Mouse (Mus musculus) macrophage (primary cell): ENCODE measurements around the gene Styxl1. TPM values are rescaled to one million over a fixed set of nuclear protein-coding genes. Genes with fewer than 3 reads are reported as not detected.
A peak's percentile ranks its signal among the peaks of the same experiment; 100 is the strongest.

Source experiments
- H3K27ac ChIP-seq: fragments of 350-480 bp; formaldehyde crosslinking; 2 replicates; pipeline ENCODE4 v1.9.0; 2021
- H3K36me3 ChIP-seq: fragments of 350-480 bp; formaldehyde crosslinking; 2 replicates; pipeline ENCODE4 v1.9.0; 2021; ENCODE audit errors: inconsistent target
- H3K4me3 ChIP-seq: fragments of 350-480 bp; formaldehyde crosslinking; 2 replicates; pipeline ENCODE4 v1.9.0; 2021; ENCODE audit errors: inconsistent target
- H3K79me2 ChIP-seq: fragments of 350-480 bp; formaldehyde crosslinking; 2 replicates; pipeline ENCODE4 v1.9.0; 2021; ENCODE audit errors: inconsistent target
- WGBS: methylation state at CpG from one replicate; pipeline ENCODE4 v1.1.7; 2026; ENCODE audit warnings: inconsistent platforms; ENCODE audit not compliant: missing documents; 5-methylcytosine and 5-hydroxymethylcytosine counted together
- polyA plus RNA-seq: library from polyadenylated mRNA; stranded (reverse); fragments of 250-400 nt; gene quantifications from 3 replicates; pipeline ENCODE4 v1.2.4, GENCODE M21; 2018; ENCODE audit warnings: inconsistent platforms

The Styxl1 gene
- polyA plus RNA-seq, 1 experiment from 2014 or later = not detected

DNA sequence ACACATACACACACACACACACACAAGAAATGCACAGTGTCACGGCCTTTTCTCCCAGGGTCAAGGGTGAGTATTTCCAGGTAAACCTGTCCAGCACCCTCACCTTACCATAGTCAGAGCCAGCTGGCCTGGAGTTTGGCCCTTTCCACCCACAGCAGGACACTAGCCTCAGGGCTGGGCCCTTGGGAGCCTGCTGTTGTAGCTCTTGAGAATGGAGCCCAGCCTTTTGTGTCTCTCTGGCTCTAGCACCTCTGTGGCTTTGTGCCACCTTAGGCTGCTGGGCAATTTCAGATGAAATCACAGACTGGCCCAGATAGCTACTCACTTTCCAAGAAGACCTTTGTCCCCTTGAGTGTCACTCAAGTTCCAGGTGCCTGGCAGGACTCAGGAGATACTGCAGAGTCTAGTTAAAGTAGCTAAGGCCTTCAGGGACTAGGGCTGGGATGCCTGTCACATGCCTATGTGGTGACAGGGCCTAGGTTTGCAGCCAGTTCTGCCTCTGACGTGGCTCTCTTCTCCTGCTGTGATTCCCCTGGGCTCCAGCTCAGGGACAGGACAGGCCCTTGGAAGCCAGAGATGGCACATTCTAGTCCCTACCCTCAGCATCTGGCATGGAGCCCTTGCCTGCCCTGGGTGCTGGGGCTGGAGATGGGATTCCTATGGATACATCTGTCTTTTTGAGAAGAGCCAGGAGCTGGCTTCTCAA, 51.4 kb downstream of the Styxl1 start:
- no peak overlapping the region for H3K4me3 ChIP-seq
- WGBS = 94% methylated on average over 2 of the region's 2 CpGs
- H3K27ac ChIP-seq = no peak overlapping the region
- peaks cover 78% of the 10 kb centered on the region for H3K36me3 ChIP-seq
- H3K79me2 ChIP-seq = peaks cover 61% of the 10 kb centered on the region

DNA sequence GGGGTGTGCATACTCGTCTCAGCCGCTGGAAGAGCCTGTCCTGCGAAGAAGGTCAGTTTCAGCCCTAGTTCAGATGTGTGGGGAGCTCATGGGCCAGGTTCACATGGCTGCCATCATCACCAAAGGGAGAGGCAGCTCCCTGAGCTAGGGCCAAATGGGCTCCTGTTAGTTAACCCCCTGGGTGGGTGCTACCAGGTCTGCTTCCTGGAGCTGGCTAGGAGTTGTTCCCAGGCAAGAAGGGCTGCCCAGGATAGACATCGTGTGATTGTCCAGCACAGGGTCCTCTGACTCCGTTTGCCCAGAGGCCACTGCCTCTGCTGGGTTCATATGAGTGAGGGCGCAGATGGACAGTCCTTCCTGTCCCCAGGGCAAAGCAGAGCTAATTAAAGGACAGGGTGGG, 52.2 kb downstream of the Styxl1 start:
- peaks cover 69% of the 10 kb centered on the region for H3K79me2 ChIP-seq

DNA sequence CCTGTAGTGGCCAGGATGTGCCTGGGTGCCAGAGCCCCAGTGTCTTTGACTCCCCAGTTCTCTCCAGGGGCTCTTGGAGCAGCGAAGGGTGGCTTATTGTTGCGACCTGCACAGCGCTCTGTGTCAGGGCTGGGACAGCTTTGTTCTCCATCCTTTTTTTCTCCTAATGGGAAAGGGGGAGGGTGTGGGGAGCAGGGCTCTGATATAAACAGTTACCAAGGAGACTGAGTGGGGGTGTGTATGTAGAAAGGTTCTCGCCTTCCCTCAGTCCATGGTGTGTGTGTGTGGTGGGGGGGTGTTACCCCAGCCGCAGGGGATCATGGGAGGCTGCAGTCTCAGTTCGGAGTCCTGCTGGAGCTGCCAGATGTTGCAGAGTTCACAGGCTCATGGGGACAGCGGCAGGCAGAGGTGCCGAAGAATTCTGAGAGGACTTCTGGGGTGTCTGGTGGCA, 52.8 kb downstream of the Styxl1 start:
- H3K79me2 ChIP-seq = peaks cover 75% of the 10 kb centered on the region
- H3K27ac ChIP-seq = no peak overlapping the region
- WGBS = 88% methylated on average over 8 of the region's 8 CpGs
- no peak overlapping the region for H3K4me3 ChIP-seq
- peaks cover 64% of the 10 kb centered on the region for H3K36me3 ChIP-seq

More for the DNA sequence above, 52.2 kb downstream of the Styxl1 start:
- no peak overlapping the region for H3K4me3 ChIP-seq
- no peak overlapping the region for H3K27ac ChIP-seq
- 93% methylated on average over 6 of the region's 6 CpGs for WGBS
- peaks cover 70% of the 10 kb centered on the region for H3K36me3 ChIP-seq

DNA sequence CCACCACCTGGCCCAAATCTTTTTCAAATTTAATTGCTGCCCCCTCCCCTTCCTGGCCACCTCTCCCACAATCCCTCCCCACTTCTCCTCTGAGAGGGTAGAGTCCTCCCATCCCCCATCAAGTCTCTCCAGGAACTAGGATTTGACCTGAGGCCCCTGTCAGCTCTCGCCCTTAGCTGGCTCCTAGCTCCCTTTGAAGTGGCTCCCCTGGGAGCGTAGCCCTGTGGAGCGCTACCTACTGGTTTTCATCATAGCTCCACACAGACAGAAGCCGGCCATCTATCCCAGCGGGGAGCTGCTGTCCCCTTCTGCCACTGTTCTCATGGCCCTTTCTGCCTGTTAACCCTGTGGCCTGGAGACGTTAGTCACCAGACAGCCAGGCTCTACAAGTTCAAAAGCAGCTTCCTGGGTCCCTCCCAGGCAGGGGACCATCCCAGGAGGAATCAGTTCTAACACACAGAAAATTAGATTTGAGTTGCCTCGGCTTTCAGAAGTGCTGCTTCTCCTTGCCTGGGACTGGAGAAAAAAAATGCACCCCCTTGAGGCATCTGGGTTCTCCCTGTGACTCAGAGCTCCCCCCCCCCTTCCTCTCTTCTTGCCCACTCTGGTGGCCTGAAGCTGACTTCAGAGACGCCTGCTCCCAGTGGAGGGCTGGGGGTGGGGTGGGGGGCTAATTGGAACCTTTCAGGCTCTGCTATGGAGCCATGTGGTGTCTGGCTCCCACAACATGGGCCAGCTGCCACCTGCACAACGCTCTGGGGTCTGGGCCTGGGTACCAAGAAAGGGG, 53.5 kb downstream of the Styxl1 start:
- H3K4me3 ChIP-seq = no peak overlapping the region
- H3K79me2 ChIP-seq = peaks cover 82% of the 10 kb centered on the region
- H3K27ac ChIP-seq = no peak overlapping the region
- 93% methylated on average over 9 of the region's 9 CpGs for WGBS
- H3K36me3 ChIP-seq = peaks cover 63% of the 10 kb centered on the region

DNA sequence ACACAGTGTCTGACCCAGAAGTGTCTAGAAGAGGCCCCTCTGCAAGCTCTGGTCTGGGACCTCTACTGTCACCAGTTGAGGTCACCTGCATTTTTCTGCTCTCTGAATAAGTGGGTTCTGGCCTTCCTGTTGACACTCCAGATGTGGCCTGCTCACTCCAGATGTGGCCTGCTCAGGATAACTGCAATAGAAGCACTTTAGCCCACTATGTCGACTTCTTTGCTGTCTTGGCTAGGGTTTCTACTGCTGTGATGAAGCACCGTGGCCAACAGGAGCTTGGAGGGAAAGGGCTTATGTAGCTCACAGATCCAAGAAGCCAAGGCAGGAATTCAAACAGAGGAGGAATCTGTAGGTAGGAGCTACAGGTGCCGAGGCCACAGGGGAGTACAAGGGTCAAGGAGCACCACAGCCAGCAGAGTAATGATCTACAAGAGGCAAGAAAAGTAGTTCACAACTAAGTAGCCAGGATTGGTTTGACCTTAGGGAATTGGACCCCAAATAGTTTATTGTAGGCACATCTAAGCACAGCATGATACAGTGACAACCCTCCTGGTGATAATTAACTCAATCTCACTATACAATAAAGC, 54.9 kb downstream of the Styxl1 start:
- no peak overlapping the region for H3K27ac ChIP-seq
- peaks cover 62% of the 10 kb centered on the region; the same call in 1 of the 2 replicates for H3K36me3 ChIP-seq
- peaks cover 96% of the 10 kb centered on the region for H3K79me2 ChIP-seq
- no peak overlapping the region for H3K4me3 ChIP-seq
- 87% methylated on average over 3 of the region's 3 CpGs for WGBS

DNA sequence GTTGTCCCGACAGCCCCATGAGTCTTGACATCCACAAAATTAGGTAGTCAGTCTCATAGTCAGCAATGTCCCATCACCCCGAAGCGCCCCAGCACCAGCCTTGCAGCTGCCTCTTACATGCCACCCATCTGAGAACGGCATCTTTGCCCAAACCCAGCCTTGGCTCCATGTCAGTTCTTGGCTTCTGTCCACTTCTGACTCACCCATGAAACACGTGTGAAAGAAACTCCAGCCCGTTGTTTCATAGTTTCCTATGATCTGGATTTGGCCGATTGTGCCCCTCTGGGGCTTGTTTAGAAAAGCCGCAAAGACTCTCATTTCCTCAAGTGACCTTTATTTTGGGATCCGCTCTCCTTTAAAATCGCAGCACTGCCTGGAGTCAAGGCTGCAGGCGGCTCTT, 56.1 kb downstream of the Styxl1 start:
- H3K27ac ChIP-seq = no peak overlapping the region
- peaks cover 100% of the 10 kb centered on the region for H3K79me2 ChIP-seq
- peaks cover 60% of the 10 kb centered on the region for H3K36me3 ChIP-seq
- 71% methylated on average over 11 of the region's 11 CpGs for WGBS
- H3K4me3 ChIP-seq = no peak overlapping the region

DNA sequence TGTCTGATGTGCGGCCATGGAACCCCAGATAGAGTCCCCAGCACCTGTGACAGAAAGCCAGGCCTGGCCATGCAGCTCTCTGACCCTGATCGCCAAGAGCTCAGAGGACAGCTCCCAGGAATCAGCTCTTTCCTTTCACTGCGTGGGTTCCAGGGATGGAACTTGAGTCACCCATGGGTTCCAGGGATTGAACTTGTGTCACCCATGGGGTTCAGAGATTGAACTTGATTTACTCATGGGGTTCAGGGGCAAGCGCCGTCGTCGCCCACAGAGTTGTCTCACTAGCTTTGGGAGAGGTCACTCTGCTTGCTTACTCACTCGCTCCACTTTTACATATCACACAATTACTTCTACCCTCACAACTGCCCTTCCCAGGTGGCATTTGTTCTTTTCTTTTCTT, 57.1 kb downstream of the Styxl1 start:
- Histone ChIP-seq H3K36me3 (peaks cover 58% of the 10 kb centered on the region), H3K79me2 (peaks cover 100% of the 10 kb centered on the region), H3K27ac (no peak overlapping the region), H3K4me3 (no peak overlapping the region)
- WGBS = 93% methylated on average over 8 of the region's 8 CpGs

DNA sequence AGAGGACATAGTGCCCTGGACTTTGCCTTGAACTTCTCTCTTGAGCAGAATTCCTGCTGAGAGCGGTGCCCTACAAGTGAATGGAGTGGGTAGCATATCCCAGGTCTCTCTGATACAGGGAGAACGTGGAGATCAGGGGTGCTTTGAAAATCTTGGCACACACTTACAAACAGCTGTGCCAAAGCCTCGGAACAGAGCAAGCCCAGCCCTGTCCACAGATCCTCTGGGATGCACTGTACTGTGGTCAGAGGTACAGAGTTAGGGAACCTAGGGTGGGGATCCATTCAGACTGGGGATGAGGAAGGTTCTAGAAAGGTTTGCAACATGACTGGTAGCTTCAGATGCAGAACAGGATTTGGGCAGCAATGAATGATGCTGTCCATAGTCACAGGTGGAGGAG, 58.1 kb downstream of the Styxl1 start:
- Histone ChIP-seq H3K27ac (no peak overlapping the region), H3K4me3 (no peak overlapping the region), H3K79me2 (peaks cover 100% of the 10 kb centered on the region), H3K36me3 (peaks cover 57% of the 10 kb centered on the region)
- 89% methylated on average over 3 of the region's 3 CpGs for WGBS

DNA sequence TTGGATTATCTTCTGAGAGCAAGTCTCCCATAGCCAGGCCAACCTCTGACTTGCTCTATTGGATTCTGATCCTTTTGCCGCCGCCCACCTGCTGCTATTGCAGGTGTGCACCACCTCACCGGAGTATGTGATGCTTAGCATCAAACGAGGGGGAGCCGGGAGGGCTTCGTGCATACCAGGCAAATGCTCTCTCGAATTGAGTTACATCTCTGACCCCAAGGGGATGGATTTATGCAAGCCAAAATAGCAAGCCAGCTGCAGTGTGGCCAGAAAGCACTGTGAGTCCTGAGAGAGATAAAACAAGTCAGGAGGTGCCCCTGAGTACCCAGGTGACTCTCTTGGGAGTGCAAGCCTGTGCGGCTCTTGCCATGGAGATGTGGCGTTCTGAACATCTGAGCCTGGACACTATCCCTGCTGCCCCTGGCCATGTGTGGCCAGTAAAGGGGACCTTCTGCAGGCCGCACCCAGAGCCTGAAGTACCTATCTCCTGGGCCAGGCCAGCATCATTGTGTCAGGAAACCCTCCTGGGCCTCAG, 58.5 kb downstream of the Styxl1 start:
- peaks cover 52% of the 10 kb centered on the region for H3K36me3 ChIP-seq
- H3K4me3 ChIP-seq = no peak overlapping the region
- H3K79me2 ChIP-seq = peaks cover 100% of the 10 kb centered on the region
- no peak overlapping the region for H3K27ac ChIP-seq
- WGBS = 94% methylated on average over 10 of the region's 10 CpGs

DNA sequence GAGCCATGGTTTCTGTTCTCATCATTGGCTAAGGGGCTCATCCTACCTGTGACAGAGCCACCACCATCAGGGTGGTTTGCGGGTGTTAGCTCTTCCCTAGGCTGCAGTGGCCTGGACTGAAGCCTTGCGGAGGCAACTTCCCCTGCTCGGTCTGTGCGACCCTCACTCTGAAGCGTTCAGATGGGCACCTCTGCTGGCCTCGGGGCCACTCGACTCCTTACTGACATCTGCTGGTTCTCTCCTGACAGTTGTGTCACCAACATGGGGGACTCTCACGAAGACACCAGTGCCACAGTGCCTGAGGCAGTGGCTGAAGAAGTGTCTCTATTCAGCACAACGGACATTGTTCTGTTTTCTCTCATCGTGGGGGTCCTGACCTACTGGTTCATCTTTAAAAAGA, 62.6 kb downstream of the Styxl1 start:
- WGBS = 60% methylated on average over 10 of the region's 10 CpGs
- Histone ChIP-seq H3K36me3 (peaks cover 46% of the 10 kb centered on the region), H3K27ac (no peak overlapping the region)

DNA sequence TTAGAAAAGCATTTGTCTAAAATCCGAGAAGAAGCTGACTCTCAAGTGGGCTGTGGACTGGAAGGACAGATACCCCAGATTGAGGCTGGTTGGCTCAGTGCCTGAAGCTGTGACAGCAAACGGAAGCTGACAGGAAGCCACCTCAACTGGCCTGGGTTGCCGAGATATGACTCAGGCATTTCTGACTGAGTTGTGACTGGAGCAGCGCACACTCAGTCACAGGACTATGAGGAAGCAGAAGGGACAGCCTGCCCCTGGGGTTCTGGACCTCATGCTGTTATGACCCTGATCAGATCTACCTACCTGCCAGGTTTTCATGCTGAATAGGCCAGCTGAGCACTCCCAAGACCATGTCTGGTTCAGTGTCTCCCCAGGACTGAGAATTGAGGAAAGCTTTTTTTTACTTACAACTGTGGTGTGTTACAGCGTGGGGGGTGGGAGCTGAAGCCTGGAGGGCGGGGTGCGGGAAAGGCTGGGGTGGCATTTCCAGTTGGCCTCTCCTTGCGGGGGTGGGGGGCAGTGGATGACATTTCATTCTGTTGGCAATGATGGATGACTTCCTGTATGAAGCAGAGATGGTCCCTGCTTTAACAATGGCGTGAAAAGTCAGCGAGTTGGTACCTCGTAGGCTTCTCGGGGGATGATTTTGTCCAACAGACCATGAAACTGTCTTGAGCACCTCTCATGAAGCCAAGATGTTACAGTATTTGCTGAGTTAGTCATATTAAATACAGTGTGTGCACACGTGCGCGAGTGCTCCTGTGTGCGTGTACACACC, 64.6 kb downstream of the Styxl1 start:
- Histone ChIP-seq H3K36me3 (peaks cover 30% of the 10 kb centered on the region), H3K4me3 (no peak overlapping the region), H3K27ac (peak overlapping the region; percentile 97), H3K79me2 (peaks cover 95% of the 10 kb centered on the region)
- WGBS = 21% methylated on average over 16 of the region's 16 CpGs

More for the DNA sequence above, 62.6 kb downstream of the Styxl1 start:
- H3K4me3 ChIP-seq = no peak overlapping the region
- peaks cover 95% of the 10 kb centered on the region for H3K79me2 ChIP-seq

DNA sequence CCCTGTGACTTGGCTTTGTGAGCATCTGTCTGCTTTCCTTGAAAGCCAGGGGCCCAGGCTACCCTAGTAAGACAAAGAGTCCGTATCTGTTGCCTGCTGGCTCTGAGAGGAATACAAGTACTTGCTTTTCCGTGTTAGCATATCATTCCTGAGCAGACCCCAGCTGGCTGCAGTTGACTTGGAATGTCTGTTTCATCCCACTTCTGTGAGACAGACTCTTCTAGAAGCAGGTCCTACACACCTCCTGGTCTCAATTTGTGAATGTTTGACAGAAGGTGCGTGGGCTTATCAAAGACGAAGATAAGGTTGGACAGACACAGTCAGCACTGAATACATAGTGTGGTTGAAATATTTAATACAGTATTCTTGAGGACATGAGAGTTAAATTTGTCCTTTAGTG, 65.4 kb downstream of the Styxl1 start:
- 55% methylated on average over 4 of the region's 4 CpGs for WGBS
- H3K4me3 ChIP-seq = no peak overlapping the region
- H3K27ac ChIP-seq = peak overlapping the region; percentile 97
- peaks cover 93% of the 10 kb centered on the region for H3K79me2 ChIP-seq
- H3K36me3 ChIP-seq = peaks cover 22% of the 10 kb centered on the region

DNA sequence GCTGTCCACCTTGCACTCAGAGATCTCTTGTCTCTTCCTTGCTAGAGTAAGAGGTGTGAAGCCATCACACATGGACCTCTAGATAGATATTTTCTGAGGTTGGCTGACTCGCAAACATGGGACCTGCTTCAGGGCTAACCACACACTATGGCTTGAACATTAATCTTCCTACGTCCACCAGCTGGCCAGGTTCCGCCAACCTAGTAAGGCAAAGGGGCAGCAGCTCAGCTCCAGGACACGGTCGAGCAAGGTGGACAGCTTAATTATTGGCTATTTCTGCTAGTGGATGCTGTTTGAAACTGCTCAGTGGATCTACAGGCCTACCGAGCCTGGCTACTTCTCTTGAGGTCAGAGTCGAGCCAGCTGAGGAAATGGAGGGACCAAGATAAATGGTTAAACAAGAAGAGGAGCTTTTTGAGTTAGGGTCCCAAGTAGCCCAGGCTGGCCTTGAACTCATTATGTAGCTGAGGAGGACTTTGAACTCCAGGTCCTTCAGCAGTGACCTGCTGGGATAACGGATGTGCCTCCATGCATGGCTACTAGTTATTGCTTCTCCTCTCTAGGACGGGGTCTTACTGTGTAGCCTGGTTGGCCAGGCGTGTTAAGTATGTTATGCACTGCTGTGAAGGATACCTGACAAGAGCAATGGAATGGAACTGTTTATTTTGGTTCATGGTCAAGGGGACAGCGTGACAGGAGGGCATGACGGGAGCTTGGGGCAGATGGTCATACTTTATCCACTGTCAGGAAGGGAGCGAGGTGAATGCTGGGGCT, 66.4 kb downstream of the Styxl1 start:
- peaks cover 17% of the 10 kb centered on the region; the same call in 1 of the 2 replicates for H3K36me3 ChIP-seq
- no peak overlapping the region for H3K4me3 ChIP-seq
- 85% methylated on average over 13 of the region's 13 CpGs for WGBS
- peak overlapping the region; percentile 97 for H3K27ac ChIP-seq
- peaks cover 87% of the 10 kb centered on the region for H3K79me2 ChIP-seq
